Mouse (Mus musculus): ENCODE measurements around the gene Ppard. TPM values are rescaled to one million over a fixed set of nuclear protein-coding genes. Genes with fewer than 3 reads are reported as not detected.
A peak's percentile ranks its signal among the peaks of the same experiment; 100 is the strongest.
"Not testable (repeated sequence)": the region's sequence is repeated elsewhere in the genome, so short reads cannot be mapped to it uniquely, and the experiment has no call there.

Gene Ppard
- polyA plus RNA-seq, 1 experiment, result 28.0 TPM

GRCm38 (mm10) chr17:28323786-28324185 is 91.3 kb downstream of the Ppard start:
- Histone ChIP-seq H3K4me1 (ENCODE audit: control insufficient read depth, insufficient read depth, low read length) (peaks cover 13% of the 10 kb centered on the region), H3K27me3 (replicated peaks; ENCODE audit: control insufficient read depth, insufficient read depth, low read length) (no peaks in the 10 kb centered on the region), H3K36me3 (ENCODE audit: control insufficient read depth, insufficient read depth, low read length) (no peaks in the 10 kb centered on the region), H3K27ac (ENCODE audit: insufficient read depth, low read depth, low read length) (peak overlapping the region; percentile 2; the same call in 1 of the 2 replicates), H3K4me3 (ENCODE audit: insufficient read depth, low read depth, low read length) (no peak overlapping the region)
- no peak for DNase-seq
- WGBS, result 80% methylated on average over 8 of the region's 8 CpGs
- no peak for TF ChIP-seq CTCF (conservative IDR thresholded peaks at IDR 0.05; ENCODE audit: insufficient read depth, insufficient read length, low read depth, low read length)
- no peak for TF ChIP-seq POLR2A (IDR thresholded peaks at IDR 0.05; ENCODE audit: low read depth, low read length)

GRCm38 (mm10) chr17:28324416-28324815 is 91.9 kb downstream of the Ppard start:
- H3K27me3 ChIP-seq (replicated peaks; ENCODE audit: control insufficient read depth, insufficient read depth, low read length); H3K36me3 ChIP-seq (ENCODE audit: control insufficient read depth, insufficient read depth, low read length); H3K27ac ChIP-seq (ENCODE audit: insufficient read depth, low read depth, low read length); DNase-seq; H3K4me3 ChIP-seq (ENCODE audit: insufficient read depth, low read depth, low read length): not testable (repeated sequence)
- WGBS, result 95% methylated on average over 7 of the region's 7 CpGs
- 0 out of 2 replicates have a peak, but pooled peaks have one; percentile 1 for TF ChIP-seq CTCF (conservative IDR thresholded peaks at IDR 0.05; ENCODE audit: insufficient read depth, insufficient read length, low read depth, low read length)
- H3K4me1 ChIP-seq (ENCODE audit: control insufficient read depth, insufficient read depth, low read length), result peaks cover 13% of the 10 kb centered on the region

- 79% methylated on average over 8 of the region's 8 CpGs for whole genome bisulfite sequencing
- H3K4me1 ChIP-seq (ENCODE audit: control insufficient read depth, insufficient read depth, low read length), result peaks cover 17% of the 10 kb centered on the region
- no peak for TF ChIP-seq CTCF (conservative IDR thresholded peaks at IDR 0.05; ENCODE audit: insufficient read depth, insufficient read length, low read depth, low read length)
- no peak for TF ChIP-seq POLR2A (IDR thresholded peaks at IDR 0.05; ENCODE audit: low read depth, low read length)
Measured at GRCm38 (mm10) chr17:28325751-28326150, 93.3 kb downstream of the Ppard start.

GRCm38 (mm10) chr17:28326951-28327350 is 94.5 kb downstream of the Ppard start:
- no peak for DNase-seq
- H3K4me1 ChIP-seq (ENCODE audit: control insufficient read depth, insufficient read depth, low read length), result peaks cover 17% of the 10 kb centered on the region
- 76% methylated on average over 3 of the region's 3 CpGs for WGBS
- H3K36me3 ChIP-seq (ENCODE audit: control insufficient read depth, insufficient read depth, low read length), result peaks cover 4% of the 10 kb centered on the region; the same call in 1 of the 2 replicates
- TF ChIP-seq POLR2A (IDR thresholded peaks at IDR 0.05; ENCODE audit: low read depth, low read length) (no peak), CTCF (conservative IDR thresholded peaks at IDR 0.05; ENCODE audit: insufficient read depth, insufficient read length, low read depth, low read length) (no peak)
- no peak overlapping the region for H3K27ac ChIP-seq (ENCODE audit: insufficient read depth, low read depth, low read length)
- no peaks in the 10 kb centered on the region for H3K27me3 ChIP-seq (replicated peaks; ENCODE audit: control insufficient read depth, insufficient read depth, low read length)
- no peak overlapping the region for H3K4me3 ChIP-seq (ENCODE audit: insufficient read depth, low read depth, low read length)

More at GRCm38 (mm10) chr17:28325751-28326150, 93.3 kb downstream of the Ppard start:
- no peak for DNase-seq
- Histone ChIP-seq H3K36me3 (ENCODE audit: control insufficient read depth, insufficient read depth, low read length) (peaks cover 4% of the 10 kb centered on the region; the same call in 1 of the 2 replicates), H3K4me3 (ENCODE audit: insufficient read depth, low read depth, low read length) (no peak overlapping the region), H3K27me3 (replicated peaks; ENCODE audit: control insufficient read depth, insufficient read depth, low read length) (no peaks in the 10 kb centered on the region), H3K27ac (ENCODE audit: insufficient read depth, low read depth, low read length) (no peak overlapping the region)

- no peak for TF ChIP-seq POLR2A (IDR thresholded peaks at IDR 0.05; ENCODE audit: low read depth, low read length)
- H3K36me3 ChIP-seq (ENCODE audit: control insufficient read depth, insufficient read depth, low read length), result peaks cover 4% of the 10 kb centered on the region; the same call in 1 of the 2 replicates
- H3K4me1 ChIP-seq (ENCODE audit: control insufficient read depth, insufficient read depth, low read length), result peaks cover 17% of the 10 kb centered on the region
- H3K27me3 ChIP-seq (replicated peaks; ENCODE audit: control insufficient read depth, insufficient read depth, low read length), result no peaks in the 10 kb centered on the region
- DNase-seq, result peak; percentile 85
- H3K4me3 ChIP-seq (ENCODE audit: insufficient read depth, low read depth, low read length), result peak overlapping the region; percentile 42
- 6% methylated on average over 22 of the region's 22 CpGs for WGBS
- H3K27ac ChIP-seq (ENCODE audit: insufficient read depth, low read depth, low read length), result peak overlapping the region; percentile 85
Measured at GRCm38 (mm10) chr17:28327673-28328325, 95.3 kb downstream of the Ppard start.

- Histone ChIP-seq H3K36me3 (ENCODE audit: control insufficient read depth, insufficient read depth, low read length) (peaks cover 4% of the 10 kb centered on the region; the same call in 1 of the 2 replicates), H3K27me3 (replicated peaks; ENCODE audit: control insufficient read depth, insufficient read depth, low read length) (no peaks in the 10 kb centered on the region), H3K4me1 (ENCODE audit: control insufficient read depth, insufficient read depth, low read length) (peaks cover 17% of the 10 kb centered on the region), H3K4me3 (ENCODE audit: insufficient read depth, low read depth, low read length) (peak within 1 kb of the TSS; percentile 66), H3K27ac (ENCODE audit: insufficient read depth, low read depth, low read length) (peak within 1 kb of the TSS; percentile 85)
- DNase-seq, result peak; percentile 98
- WGBS, result under 1% methylated on average over 67 of the region's 67 CpGs
- TF ChIP-seq POLR2A (IDR thresholded peaks at IDR 0.05; ENCODE audit: low read depth, low read length) (peak; percentile 96), CTCF (conservative IDR thresholded peaks at IDR 0.05; ENCODE audit: insufficient read depth, insufficient read length, low read depth, low read length) (peak; percentile 71)
Measured at GRCm38 (mm10) chr17:28328366-28328928, 95.9 kb downstream of the Ppard start, which contains the start of gene Rpl10a. TSS of gene Rpl10a (plus strand) at chr17:28328471.

GRCm38 (mm10) chr17:28328946-28329345 is 96.4 kb downstream of the Ppard start:
- WGBS, result 2% methylated on average over 25 of the region's 25 CpGs
- peak overlapping the region; percentile 66 for H3K4me3 ChIP-seq (ENCODE audit: insufficient read depth, low read depth, low read length)
- peak overlapping the region; percentile 70 for H3K27ac ChIP-seq (ENCODE audit: insufficient read depth, low read depth, low read length)
- H3K27me3 ChIP-seq (replicated peaks; ENCODE audit: control insufficient read depth, insufficient read depth, low read length), result no peaks in the 10 kb centered on the region
- H3K36me3 ChIP-seq (ENCODE audit: control insufficient read depth, insufficient read depth, low read length), result peaks cover 4% of the 10 kb centered on the region; the same call in 1 of the 2 replicates
- TF ChIP-seq POLR2A (IDR thresholded peaks at IDR 0.05; ENCODE audit: low read depth, low read length), result no peak
- TF ChIP-seq CTCF (conservative IDR thresholded peaks at IDR 0.05; ENCODE audit: insufficient read depth, insufficient read length, low read depth, low read length), result no peak
- peaks cover 17% of the 10 kb centered on the region for H3K4me1 ChIP-seq (ENCODE audit: control insufficient read depth, insufficient read depth, low read length)
- no peak for DNase-seq

Measured in kidney, adult 2 months (tissue).